Mouse (Mus musculus): ENCODE measurements around the gene Nsfl1c.

DNA sequence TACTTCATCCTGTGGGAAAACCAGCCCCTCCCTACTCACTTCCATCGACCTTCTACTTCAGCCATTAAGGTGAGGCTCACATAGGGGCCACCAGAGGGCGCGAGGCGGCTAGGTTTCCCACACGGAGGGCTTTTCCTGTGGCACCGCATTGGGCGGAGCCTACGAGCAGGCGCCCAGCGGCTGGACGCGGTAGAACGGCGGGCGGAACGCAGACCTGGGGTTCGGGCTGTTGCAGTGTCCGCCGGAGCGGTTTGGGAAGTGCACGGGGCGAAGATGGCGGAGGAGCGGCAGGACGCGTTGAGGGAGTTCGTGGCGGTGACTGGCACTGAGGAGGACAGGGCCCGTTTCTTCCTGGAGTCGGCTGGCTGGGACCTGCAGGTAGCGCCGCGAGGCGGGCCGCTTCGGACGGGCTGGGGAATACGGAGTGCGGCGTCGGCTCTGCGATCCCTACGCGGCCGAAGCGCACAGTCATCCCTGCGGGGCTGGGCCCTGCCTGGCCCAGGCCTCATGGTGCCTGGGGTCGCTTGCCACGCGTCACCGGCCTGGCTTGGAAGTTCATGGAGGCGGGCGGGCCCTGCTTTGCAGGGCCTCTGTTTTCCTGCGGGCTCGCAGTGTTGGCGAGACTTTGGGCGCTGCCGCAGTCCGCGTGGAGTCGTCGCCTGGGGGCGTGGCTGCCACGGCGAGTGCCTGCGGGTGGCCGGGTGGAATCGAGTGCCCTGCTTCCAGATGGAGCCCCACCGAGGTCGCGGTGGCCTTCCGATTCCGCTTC is at the start of gene Nsfl1c:
- TF ChIP-seq CTCF (IDR thresholded peaks at IDR 0.05; ENCODE audit: extremely low read depth, insufficient read depth, insufficient read length, insufficient replicate concordance) (peak; percentile 95), POLR2A (IDR thresholded peaks at IDR 0.05; ENCODE audit: low read depth, low read length) (peak; percentile 81)

Data from spleen, adult 2 months (tissue).